Mouse (Mus musculus) splenic B cell, adult 2 months (primary cell): Measurements from ENCODE around the gene Klhdc4.

Experiments used
- DNase-seq: peaks from one replicate; pipeline ENCODE4 v3.0.0-alpha.2; 2011; ENCODE audit warnings: low read depth, low spot score
- H3K27me3 ChIP-seq: 2 replicates; pipeline ENCODE4 v1.6.1; 2012; ENCODE audit warnings: mild to moderate bottlenecking, low read length, moderate library complexity, mixed read lengths; ENCODE audit not compliant: control insufficient read depth, poor library complexity, insufficient read depth, severe bottlenecking
- H3K36me3 ChIP-seq: 2 replicates; pipeline ENCODE4 v1.6.1; 2012; ENCODE audit warnings: mild to moderate bottlenecking, low read length, moderate library complexity, mixed read lengths; ENCODE audit not compliant: control insufficient read depth, poor library complexity, insufficient read depth, severe bottlenecking

Klhdc4 gene

GRCm38 (mm10) chr8:121842064-121842955 is 12.9 kb upstream of the Klhdc4 start:
- DNase-seq = no peak
- Histone ChIP-seq H3K27me3 (no peaks in the 10 kb centered on the region), H3K36me3 (no peaks in the 10 kb centered on the region)

GRCm38 (mm10) chr8:121841242-121841641 is 11.9 kb upstream of the Klhdc4 start:
- no peaks in the 10 kb centered on the region for H3K36me3 ChIP-seq
- peak; percentile 54 for DNase-seq

GRCm38 (mm10) chr8:121832503-121832902 is 3.1 kb upstream of the Klhdc4 start:
- peak; percentile 80 for DNase-seq
- H3K36me3 ChIP-seq = no peaks in the 10 kb centered on the region
- no peaks in the 10 kb centered on the region for H3K27me3 ChIP-seq

More at GRCm38 (mm10) chr8:121841242-121841641, 11.9 kb upstream of the Klhdc4 start:
- no peaks in the 10 kb centered on the region for H3K27me3 ChIP-seq

- H3K27me3 ChIP-seq = no peaks in the 10 kb centered on the region
- H3K36me3 ChIP-seq = no peaks in the 10 kb centered on the region
- DNase-seq = no peak
Observed at GRCm38 (mm10) chr8:121832061-121832460, 2.7 kb upstream of the Klhdc4 start.

GRCm38 (mm10) chr8:121829777-121830362 is 501 bp upstream of the Klhdc4 start:
- no peaks in the 10 kb centered on the region for H3K36me3 ChIP-seq
- H3K27me3 ChIP-seq = no peaks in the 10 kb centered on the region
- DNase-seq = no peak

- no peak for DNase-seq
- Histone ChIP-seq H3K27me3 (no peaks in the 10 kb centered on the region), H3K36me3 (no peaks in the 10 kb centered on the region)
Observed at GRCm38 (mm10) chr8:121828376-121829023, 869 bp downstream of the Klhdc4 start.

GRCm38 (mm10) chr8:121827726-121828125 is 1.6 kb downstream of the Klhdc4 start:
- Histone ChIP-seq H3K36me3 (no peaks in the 10 kb centered on the region), H3K27me3 (no peaks in the 10 kb centered on the region)
- DNase-seq = no peak

- no peak for DNase-seq
- Histone ChIP-seq H3K36me3 (peaks cover 2% of the 10 kb centered on the region; the same call in 1 of the 2 replicates), H3K27me3 (no peaks in the 10 kb centered on the region)
Observed at GRCm38 (mm10) chr8:121821770-121822169, 7.6 kb downstream of the Klhdc4 start.

- Histone ChIP-seq H3K27me3 (no peaks in the 10 kb centered on the region), H3K36me3 (peaks cover 2% of the 10 kb centered on the region; the same call in 1 of the 2 replicates)
- DNase-seq = no peak
Observed at GRCm38 (mm10) chr8:121821320-121821719, 8.0 kb downstream of the Klhdc4 start.

- DNase-seq = no peak
- H3K27me3 ChIP-seq = no peaks in the 10 kb centered on the region
- H3K36me3 ChIP-seq = peaks cover 2% of the 10 kb centered on the region; the same call in 1 of the 2 replicates
Observed at GRCm38 (mm10) chr8:121820840-121821239, 8.5 kb downstream of the Klhdc4 start.

- peaks cover 2% of the 10 kb centered on the region for H3K36me3 ChIP-seq
- no peak for DNase-seq
- no peaks in the 10 kb centered on the region for H3K27me3 ChIP-seq
Observed at GRCm38 (mm10) chr8:121818226-121818625, 11.1 kb downstream of the Klhdc4 start.

GRCm38 (mm10) chr8:121811931-121812570 is 17.3 kb downstream of the Klhdc4 start:
- DNase-seq = no peak
- Histone ChIP-seq H3K36me3 (peaks cover 1% of the 10 kb centered on the region), H3K27me3 (no peaks in the 10 kb centered on the region)

GRCm38 (mm10) chr8:121811502-121811901 is 17.9 kb downstream of the Klhdc4 start:
- peaks cover 1% of the 10 kb centered on the region for H3K36me3 ChIP-seq
- no peaks in the 10 kb centered on the region for H3K27me3 ChIP-seq
- no peak for DNase-seq

- no peaks in the 10 kb centered on the region for H3K27me3 ChIP-seq
- H3K36me3 ChIP-seq = peaks cover 9% of the 10 kb centered on the region
- DNase-seq = no peak
Observed at GRCm38 (mm10) chr8:121809524-121810155, 19.7 kb downstream of the Klhdc4 start.
